Mouse (Mus musculus): ENCODE results near the gene Vmn2r34.
"Not testable (repeated sequence)": the region's sequence is repeated elsewhere in the genome, so short reads cannot be mapped to it uniquely, and the experiment has no call there.

Gene Vmn2r34

GRCm38 (mm10) chr7:7689413-7689812 is at the start of gene Vmn2r34:
Vmn2r34 (minus strand) TSS chr7:7689513.
- DNase-seq: not testable (repeated sequence)

- DNase-seq: not testable (repeated sequence)
These were observed 15.3 kb downstream of the Vmn2r34 start for GRCm38 (mm10) chr7:7674032-7674431.
